Mouse (Mus musculus) thymus, postnatal 0 days (tissue): Measurements from ENCODE around the gene Gm19345. TPM values are rescaled to one million over a fixed set of nuclear protein-coding genes. Genes with fewer than 3 reads are reported as not detected.

Source experiments
- DNase-seq: peaks from one replicate; pipeline ENCODE4 v3.0.0-alpha.2; 2015; ENCODE audit warnings: low spot score
- polyA plus RNA-seq: library from polyadenylated mRNA; unstranded; fragments of >200 nt; fragmentation: Nextera tagmentation; extraction: Ambion mirVana; gene quantifications from 2 replicates; pipeline ENCODE4 v1.2.1, GENCODE M21; 2015

The Gm19345 gene
- polyA plus RNA-seq, 1 experiment from 2014 or later: not detected

DNA sequence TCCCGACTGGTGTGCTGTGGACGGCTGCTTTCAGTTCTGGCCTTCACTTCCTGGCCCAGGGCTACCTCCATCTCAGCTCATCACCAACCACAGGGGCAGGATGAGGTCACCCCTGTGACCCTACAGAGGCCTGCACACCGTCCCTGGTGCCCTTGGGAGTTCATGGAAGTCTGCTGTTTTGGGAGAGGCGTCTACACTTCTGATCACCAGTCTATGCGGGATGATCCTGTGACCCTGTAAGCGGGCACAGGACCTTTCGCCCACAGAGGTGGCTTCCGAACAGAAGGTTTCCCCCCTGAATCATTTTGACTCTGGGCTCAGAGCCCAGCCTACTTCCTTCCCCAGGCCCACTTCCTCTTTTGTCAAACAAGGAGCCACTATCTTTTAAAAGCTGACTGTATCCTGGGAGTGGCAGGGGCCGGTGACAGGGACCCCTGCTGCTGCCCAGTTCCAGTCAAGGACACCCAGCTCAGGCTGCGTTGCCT, 19.4 kb downstream of the Gm19345 start:
- peak; percentile 50 for DNase-seq

GRCm38 (mm10) chr7:19871943-19872601, 20.3 kb downstream of the Gm19345 start:
- DNase-seq: peak; percentile 71

DNA sequence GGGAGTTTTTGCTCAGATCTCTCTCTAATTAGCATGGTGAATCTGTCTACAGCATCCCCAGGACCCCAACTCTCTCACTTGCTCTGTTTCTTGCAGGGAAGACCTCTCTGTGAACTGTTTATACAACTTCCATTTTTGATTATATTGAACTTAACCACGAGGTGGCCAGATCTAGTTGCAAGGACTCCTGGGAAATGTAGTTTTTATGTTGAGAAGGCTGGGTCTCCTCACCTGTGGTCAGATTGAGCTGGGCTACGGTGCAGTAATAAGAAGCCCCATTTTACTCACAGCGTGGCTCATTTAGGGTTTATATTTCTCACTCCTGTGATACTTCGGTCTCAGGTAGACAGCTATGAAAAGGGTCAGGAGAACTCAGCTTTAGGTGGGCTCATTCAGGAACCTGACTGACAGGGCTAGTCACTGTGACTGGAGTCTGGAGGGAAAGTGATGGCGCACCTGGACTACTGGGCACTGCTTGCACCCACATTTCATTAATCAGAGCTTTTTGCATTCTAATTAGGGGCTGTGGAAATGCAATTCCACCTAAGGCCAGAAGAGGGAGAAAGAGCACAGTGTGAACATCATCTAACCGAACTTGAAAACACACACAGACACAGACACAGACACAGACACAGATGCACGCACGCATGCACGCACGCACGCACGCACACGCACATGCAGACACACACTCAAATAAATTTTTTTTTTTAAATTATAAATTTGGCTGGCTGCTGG, 24.3 kb downstream of the Gm19345 start:
- peak; percentile 64 for DNase-seq

DNA sequence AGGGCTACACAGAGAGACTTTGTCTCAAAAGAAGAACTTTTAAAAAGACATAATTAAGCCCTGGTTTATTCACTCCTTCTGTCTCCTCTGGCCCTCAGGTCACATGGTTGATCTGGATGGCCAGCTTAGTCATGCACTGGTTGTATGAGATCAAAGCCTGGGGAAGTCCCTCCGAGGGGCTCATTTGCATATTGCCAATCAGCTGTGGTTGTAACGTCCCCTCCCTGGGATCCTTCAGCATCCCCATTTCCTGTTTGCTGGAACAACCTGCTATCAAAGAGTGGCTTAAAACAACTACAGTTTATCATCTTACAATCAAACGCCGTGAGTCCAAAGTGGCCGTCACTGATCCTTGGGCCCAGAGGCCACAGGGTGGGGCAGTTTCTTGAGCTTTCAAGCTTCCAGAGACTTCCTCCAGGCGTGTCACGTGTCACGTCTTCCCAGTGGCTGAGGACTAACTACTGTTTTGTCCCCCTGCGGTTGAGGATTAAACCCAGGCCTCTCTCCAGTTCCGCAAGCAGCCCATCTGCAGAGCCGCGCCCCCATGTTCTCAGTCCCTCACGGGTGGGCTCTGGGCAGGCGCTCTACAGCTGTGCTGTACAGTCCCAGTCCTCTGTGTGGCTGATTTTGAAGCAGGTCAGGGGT, 25.1 kb downstream of the Gm19345 start:
- DNase-seq: peak; percentile 16

DNA sequence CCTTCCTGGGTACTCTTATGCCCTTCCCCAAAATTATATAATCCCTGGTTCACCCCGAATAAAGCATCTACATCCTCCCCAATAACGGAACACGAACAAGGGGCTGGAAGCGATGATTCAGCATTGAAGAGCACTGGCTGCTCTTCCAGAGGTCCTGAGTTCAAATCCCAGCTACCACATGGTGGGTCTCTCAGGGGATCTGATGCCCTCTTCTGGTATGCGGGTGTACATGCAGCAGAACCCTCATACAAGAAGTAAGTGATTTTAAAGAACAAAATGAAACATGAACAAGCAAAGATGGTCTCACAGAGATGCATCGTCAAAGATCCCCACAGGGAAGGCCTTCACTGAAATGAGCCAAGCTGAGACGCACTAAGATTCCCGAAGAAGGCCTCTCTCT, 29.0 kb downstream of the Gm19345 start:
- DNase-seq: no peak

- no peak for DNase-seq
Observed at GRCm38 (mm10) chr7:19887849-19888248, 36.0 kb downstream of the Gm19345 start, which contains the start of gene Ceacam19. TSS of gene Ceacam19 (minus strand) at chr7:19887965.

- peak; percentile 76 for DNase-seq
Observed at GRCm38 (mm10) chr7:19889881-19890280, 38.1 kb downstream of the Gm19345 start.

Other genes starting within 250 kb of the Gm19345 start
- gene Clasrp, start 247.5 kb upstream of the Gm19345 start, polyA plus RNA-seq: 35.2 and 41.3 TPM in 2 replicates
- 37.2 and 38.0 TPM in 2 replicates for gene Relb, start 222.6 kb upstream of the Gm19345 start, polyA plus RNA-seq
- 57.5 and 66.6 TPM in 2 replicates for gene Clptm1, start 187.0 kb upstream of the Gm19345 start, polyA plus RNA-seq
- 3.4 and 3.8 TPM in 2 replicates for gene Apoc2, start 174.1 kb upstream of the Gm19345 start, polyA plus RNA-seq
- 0.59 TPM in 1 of 2 replicates, not detected in the other for gene Gm44805, start 170.6 kb upstream of the Gm19345 start, polyA plus RNA-seq
- 0.29 and 0.75 TPM in 2 replicates for gene Apoc4, start 170.5 kb upstream of the Gm19345 start, polyA plus RNA-seq
- gene Apoc1, start 159.3 kb upstream of the Gm19345 start, polyA plus RNA-seq: 21.1 and 21.3 TPM in 2 replicates
- gene Apoe, start 152.8 kb upstream of the Gm19345 start, polyA plus RNA-seq: 624 and 627 TPM in 2 replicates
- 132 and 140 TPM in 2 replicates for gene Tomm40, start 136.6 kb upstream of the Gm19345 start, polyA plus RNA-seq
- gene Nectin2, start 101.5 kb upstream of the Gm19345 start, polyA plus RNA-seq: 7.0 and 7.1 TPM in 2 replicates
- 29.7 and 30.9 TPM in 2 replicates for gene Bcam, start 81.0 kb upstream of the Gm19345 start, polyA plus RNA-seq
- gene Cblc, start 55.2 kb upstream of the Gm19345 start, polyA plus RNA-seq: 2.6 and 4.2 TPM in 2 replicates
- 9.5 and 13.1 TPM in 2 replicates for gene Bcl3, start 29.2 kb upstream of the Gm19345 start, polyA plus RNA-seq
- gene Ceacam16, start 9.3 kb downstream of the Gm19345 start, polyA plus RNA-seq: 0.46 and 0.59 TPM in 2 replicates
- gene Ceacam19, start 36.0 kb downstream of the Gm19345 start, polyA plus RNA-seq: 0.10 and 0.14 TPM in 2 replicates
- gene Pvr, start 69.2 kb downstream of the Gm19345 start, polyA plus RNA-seq: 33.7 and 52.4 TPM in 2 replicates
- 14.8 and 15.5 TPM in 2 replicates for gene Igsf23, start 98.8 kb downstream of the Gm19345 start, polyA plus RNA-seq
- 0.06 TPM in 1 of 2 replicates, not detected in the other for gene Ceacam20, start 113.4 kb downstream of the Gm19345 start, polyA plus RNA-seq
- gene Nlrp9b, start 139.5 kb downstream of the Gm19345 start, polyA plus RNA-seq: not detected in 2 replicates
- gene Vmn1r91, start 247.7 kb downstream of the Gm19345 start, polyA plus RNA-seq: not detected in 2 replicates